Mouse (Mus musculus) left cerebral cortex, postnatal 25 days (tissue): ENCODE data around the gene Gcc2. TPM values are rescaled to one million over a fixed set of nuclear protein-coding genes. Genes with fewer than 3 reads are reported as not detected.

Source experiments
- DNase-seq, 2 experiments: peaks; one replicate each; pipeline ENCODE4 v3.0.0; 2022; ENCODE audit warnings: low spot score in 2 of 2, mixed read lengths in 1 of 2
- intact Hi-C: fragments of 180-260 bp; cut with DNase I; formaldehyde crosslinking; loops from one replicate; pipeline ENCODE4 v1.15.1; 2025
- total RNA-seq, 2 experiments: library from RNA; stranded (reverse); gene quantifications; 2 replicates each; pipeline ENCODE4 v1.2.3; 2021

The Gcc2 gene
- total RNA-seq, 2 experiments from 2014 or later = 84.9 to 98.4 TPM

DNA sequence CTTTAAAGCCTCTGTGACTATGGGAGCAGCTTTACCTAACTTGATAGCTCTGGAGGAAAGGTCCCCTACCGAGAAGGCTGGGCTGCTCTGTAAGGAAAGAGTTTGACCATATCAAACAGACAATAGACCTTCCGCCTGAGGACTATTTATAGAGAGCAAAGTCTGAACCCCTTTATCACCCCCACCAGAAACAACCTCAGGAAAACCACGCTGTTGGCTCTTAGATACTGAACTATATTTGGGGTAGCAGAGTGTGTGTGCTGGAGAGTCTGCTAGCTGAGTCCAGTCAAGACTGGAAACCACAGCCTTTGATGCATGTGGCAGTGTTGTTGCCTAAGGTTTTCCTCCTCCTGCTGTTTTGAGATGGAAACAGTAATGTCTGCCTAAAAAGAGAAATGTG lies 99.3 kb downstream of the Gcc2 start:
- no peak for DNase-seq

More for the DNA sequence above, 99.3 kb downstream of the Gcc2 start:
- intact Hi-C loops = no loop called here

Other genes starting within 250 kb of the Gcc2 start
- gene AW822073, start 30.6 kb upstream of the Gcc2 start, total RNA-seq = not detected
- not detected for gene Duxf3, start 22.8 kb upstream of the Gcc2 start, total RNA-seq
- gene Gm4981, start 18.8 kb upstream of the Gcc2 start, total RNA-seq = not detected
- gene Lims1, start 68.0 kb downstream of the Gcc2 start, total RNA-seq = 10 to 100 TPM; 23.5 to 26.7 TPM
- gene Ranbp2, start 191.4 kb downstream of the Gcc2 start, total RNA-seq = 10 to 100 TPM; 89.1 to 94.5 TPM
- gene Ccdc138, start 242.5 kb downstream of the Gcc2 start, total RNA-seq = 1 to 10 TPM; 4.6 to 4.8 TPM